Mouse (Mus musculus): ENCODE measurements at regions not wholly inside any gene's neighbourhood (a gene's known extent, or its start where the extent isn't known, plus 50 kb on each side); places are given as distances from the start of the nearest gene placed in this dataset.

DNA sequence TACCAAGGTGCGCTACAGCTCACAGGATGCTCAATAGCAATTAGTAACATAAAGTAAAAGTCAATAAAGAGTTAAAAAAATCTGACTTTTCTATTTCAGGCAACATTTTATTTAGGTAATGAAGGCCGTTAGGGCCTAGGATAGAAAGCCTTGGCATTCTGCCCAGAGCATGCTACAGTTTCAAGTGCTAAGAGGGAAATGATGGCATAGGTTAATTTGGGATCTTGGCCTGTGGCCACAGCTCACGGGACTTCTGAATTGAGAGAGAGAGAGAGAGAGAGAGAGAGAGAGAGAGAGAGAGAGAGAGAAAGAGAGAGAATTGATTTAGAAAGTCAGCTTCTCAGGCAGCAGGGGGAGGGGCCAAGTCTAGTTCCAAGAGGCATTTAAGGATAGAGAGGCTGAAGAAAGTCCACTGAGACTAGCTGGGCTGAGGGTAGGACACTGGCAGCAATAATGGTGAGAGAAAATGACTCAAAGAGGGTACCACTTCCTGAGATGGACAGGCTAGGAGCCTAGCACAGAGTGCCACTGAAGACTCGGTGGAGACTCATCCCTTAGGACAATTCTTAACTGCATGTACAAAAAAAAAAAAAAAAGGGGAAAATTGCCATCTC lies 52.6 kb upstream of the Klf14 start:
- TF ChIP-seq MAX (IDR thresholded peaks at IDR 0.05) (no peak), MYOG (IDR thresholded peaks at IDR 0.05; ENCODE audit: control insufficient read depth, extremely low read depth, insufficient read length) (no peak), MYOD1 (IDR thresholded peaks at IDR 0.05; ENCODE audit: control insufficient read depth, insufficient read length, low read depth) (no peak), USF1 (IDR thresholded peaks at IDR 0.05; ENCODE audit: low read depth) (no peak)
- Histone ChIP-seq H3K36me3 (ENCODE audit: control insufficient read depth, insufficient read depth) (no peaks in the 10 kb centered on the region), H3K4me3 (ENCODE audit: insufficient read depth, poor library complexity, severe bottlenecking) (no peak overlapping the region), H3K79me2 (ENCODE audit: control insufficient read depth, insufficient read depth) (no peaks in the 10 kb centered on the region), H3K27me3 (ENCODE audit: control insufficient read depth, insufficient read depth, insufficient read length) (peaks cover 21% of the 10 kb centered on the region), H3ac (ENCODE audit: control insufficient read depth, insufficient read length, low read depth) (no peak overlapping the region), H3K79me3 (ENCODE audit: low read depth) (no peaks in the 10 kb centered on the region)

DNA sequence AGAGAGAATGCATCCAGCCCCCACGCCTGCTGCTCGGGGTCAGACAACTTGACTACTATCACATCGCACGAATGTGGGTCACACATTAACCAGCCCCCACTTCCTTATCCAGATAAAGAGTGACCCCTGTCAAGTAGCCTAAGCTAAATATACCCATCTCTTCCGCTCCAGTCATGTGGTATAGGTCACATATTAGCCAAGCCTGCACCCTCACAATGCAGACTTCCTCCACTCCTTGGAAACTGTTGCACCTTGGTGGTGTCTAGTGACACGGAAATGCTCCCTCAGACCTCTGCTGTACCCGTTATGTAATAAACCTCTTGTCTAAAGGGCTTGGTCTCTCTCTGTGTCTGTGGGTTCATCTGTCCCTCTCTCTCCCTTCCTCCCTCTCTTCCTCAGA lies 57.7 kb upstream of the Klf14 start:
- no peak for TF ChIP-seq MYOD1 (IDR thresholded peaks at IDR 0.05; ENCODE audit: control insufficient read depth, insufficient read length, low read depth)
- TF ChIP-seq CEBPB (IDR thresholded peaks at IDR 0.05; ENCODE audit: low read depth): no peak
- no peak for TF ChIP-seq USF1 (IDR thresholded peaks at IDR 0.05; ENCODE audit: low read depth)
- no peak for TF ChIP-seq MAX (IDR thresholded peaks at IDR 0.05)
- no peak for TF ChIP-seq CTCF (IDR thresholded peaks at IDR 0.05; ENCODE audit: control insufficient read depth, insufficient read depth, insufficient read length)
- no peak overlapping the region for H3ac ChIP-seq (ENCODE audit: control insufficient read depth, insufficient read length, low read depth)
- H3K79me3 ChIP-seq (ENCODE audit: low read depth): no peaks in the 10 kb centered on the region
- no peaks in the 10 kb centered on the region for H3K79me2 ChIP-seq (ENCODE audit: control insufficient read depth, insufficient read depth)
- no peak overlapping the region for H3K4me3 ChIP-seq (ENCODE audit: insufficient read depth, poor library complexity, severe bottlenecking)
- no peaks in the 10 kb centered on the region for H3K36me3 ChIP-seq (ENCODE audit: control insufficient read depth, insufficient read depth)
- H3K27me3 ChIP-seq (ENCODE audit: control insufficient read depth, insufficient read depth, insufficient read length): peaks cover 24% of the 10 kb centered on the region

DNA sequence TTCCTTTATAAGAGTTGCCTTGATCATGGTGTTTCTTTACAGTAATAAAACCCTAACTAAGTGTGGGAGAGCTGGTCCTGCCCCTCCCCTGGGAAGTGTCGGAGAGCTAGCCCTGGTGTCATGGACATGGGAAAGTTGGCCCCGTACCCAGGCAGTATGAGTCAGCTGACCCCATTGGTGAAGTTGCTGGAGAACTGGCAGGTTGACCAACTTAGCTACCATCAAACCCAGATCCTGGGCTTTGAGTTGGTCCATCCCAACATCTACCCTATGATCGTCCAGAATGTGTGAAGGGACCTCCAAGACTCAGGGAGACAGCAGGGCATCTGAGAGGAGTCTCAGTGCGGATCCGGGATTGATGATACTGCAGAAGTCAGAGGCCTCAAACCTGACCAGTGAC lies 62.9 kb upstream of the Klf14 start:
- H3K79me2 ChIP-seq (ENCODE audit: control insufficient read depth, insufficient read depth): no peaks in the 10 kb centered on the region
- no peaks in the 10 kb centered on the region for H3K79me3 ChIP-seq (ENCODE audit: low read depth)
- H3K4me3 ChIP-seq (ENCODE audit: insufficient read depth, poor library complexity, severe bottlenecking): no peak overlapping the region
- no peak overlapping the region for H3ac ChIP-seq (ENCODE audit: control insufficient read depth, insufficient read length, low read depth)
- H3K27me3 ChIP-seq (ENCODE audit: control insufficient read depth, insufficient read depth, insufficient read length): peaks cover 13% of the 10 kb centered on the region
- no peak for TF ChIP-seq MYOD1 (IDR thresholded peaks at IDR 0.05; ENCODE audit: control insufficient read depth, insufficient read length, low read depth)
- TF ChIP-seq CTCF (IDR thresholded peaks at IDR 0.05; ENCODE audit: control insufficient read depth, insufficient read depth, insufficient read length): no peak
- TF ChIP-seq MAX (IDR thresholded peaks at IDR 0.05): no peak
- TF ChIP-seq USF1 (IDR thresholded peaks at IDR 0.05; ENCODE audit: low read depth): no peak
- TF ChIP-seq CEBPB (IDR thresholded peaks at IDR 0.05; ENCODE audit: low read depth): no peak
- no peak for TF ChIP-seq FOSL1 (IDR thresholded peaks at IDR 0.05; ENCODE audit: insufficient read depth, low read length, poor library complexity, severe bottlenecking)
- TF ChIP-seq MYOG (IDR thresholded peaks at IDR 0.05; ENCODE audit: control insufficient read depth, extremely low read depth, insufficient read length): no peak
- no peaks in the 10 kb centered on the region for H3K36me3 ChIP-seq (ENCODE audit: control insufficient read depth, insufficient read depth)

DNA sequence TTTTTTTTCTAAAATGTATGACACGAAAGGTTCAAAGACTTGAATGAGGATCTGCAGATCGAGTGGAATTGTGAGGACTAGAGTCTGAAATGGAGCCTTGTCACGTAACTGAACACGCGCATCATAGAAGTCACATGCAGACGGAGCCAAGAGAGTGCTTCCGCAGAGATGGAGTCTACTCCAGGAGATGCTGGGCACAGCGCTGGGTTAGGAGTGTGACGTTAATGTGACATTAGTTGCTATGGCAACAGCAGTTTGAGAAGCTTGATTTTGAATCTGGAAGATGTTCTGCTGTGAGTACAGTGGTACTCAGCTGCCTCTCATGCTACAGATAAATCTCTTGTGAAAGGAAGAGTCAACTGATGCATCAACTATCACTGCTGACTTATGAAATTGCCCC lies 70.9 kb upstream of the Klf14 start:
- Histone ChIP-seq H3K4me3 (ENCODE audit: insufficient read depth, poor library complexity, severe bottlenecking) (no peak overlapping the region), H3K79me2 (ENCODE audit: control insufficient read depth, insufficient read depth) (no peaks in the 10 kb centered on the region), H3K36me3 (ENCODE audit: control insufficient read depth, insufficient read depth) (no peaks in the 10 kb centered on the region), H3ac (ENCODE audit: control insufficient read depth, insufficient read length, low read depth) (no peak overlapping the region), H3K27me3 (ENCODE audit: control insufficient read depth, insufficient read depth, insufficient read length) (peaks cover 4% of the 10 kb centered on the region), H3K79me3 (ENCODE audit: low read depth) (no peaks in the 10 kb centered on the region)
- TF ChIP-seq CTCF (IDR thresholded peaks at IDR 0.05; ENCODE audit: control insufficient read depth, insufficient read depth, insufficient read length) (no peak), CEBPB (IDR thresholded peaks at IDR 0.05; ENCODE audit: low read depth) (no peak), USF1 (IDR thresholded peaks at IDR 0.05; ENCODE audit: low read depth) (no peak), MAX (IDR thresholded peaks at IDR 0.05) (no peak), FOSL1 (IDR thresholded peaks at IDR 0.05; ENCODE audit: insufficient read depth, low read length, poor library complexity, severe bottlenecking) (no peak), MYOG (IDR thresholded peaks at IDR 0.05; ENCODE audit: control insufficient read depth, extremely low read depth, insufficient read length) (no peak)

DNA sequence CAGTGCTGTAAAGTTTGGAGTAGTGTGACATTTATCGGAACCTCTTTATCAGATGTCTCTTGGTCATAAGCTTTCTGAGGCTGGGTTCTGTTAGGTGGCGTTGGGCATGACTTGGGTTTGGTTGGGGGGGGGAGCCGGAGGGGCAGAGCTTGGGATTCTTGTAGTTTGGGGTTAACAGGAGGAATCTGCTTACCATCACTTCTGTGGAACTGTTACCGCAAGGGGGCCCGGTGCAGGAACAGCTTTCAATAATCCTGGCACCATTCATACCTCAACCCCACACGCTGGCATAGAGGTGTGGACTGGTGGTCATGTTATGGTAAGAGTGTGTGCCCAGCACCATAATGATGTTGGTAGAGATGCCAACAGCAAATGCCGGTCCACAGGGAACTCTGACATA lies 72.1 kb upstream of the Klf14 start:
- Histone ChIP-seq H3K36me3 (ENCODE audit: control insufficient read depth, insufficient read depth) (no peaks in the 10 kb centered on the region), H3K79me2 (ENCODE audit: control insufficient read depth, insufficient read depth) (no peaks in the 10 kb centered on the region), H3K79me3 (ENCODE audit: low read depth) (no peaks in the 10 kb centered on the region), H3K4me3 (ENCODE audit: insufficient read depth, poor library complexity, severe bottlenecking) (no peak overlapping the region), H3ac (ENCODE audit: control insufficient read depth, insufficient read length, low read depth) (no peak overlapping the region), H3K27me3 (ENCODE audit: control insufficient read depth, insufficient read depth, insufficient read length) (peaks cover under 1% of the 10 kb centered on the region)
- TF ChIP-seq CTCF (IDR thresholded peaks at IDR 0.05; ENCODE audit: control insufficient read depth, insufficient read depth, insufficient read length): no peak
- TF ChIP-seq FOSL1 (IDR thresholded peaks at IDR 0.05; ENCODE audit: insufficient read depth, low read length, poor library complexity, severe bottlenecking): no peak
- TF ChIP-seq CEBPB (IDR thresholded peaks at IDR 0.05; ENCODE audit: low read depth): no peak
- no peak for TF ChIP-seq MAX (IDR thresholded peaks at IDR 0.05)
- TF ChIP-seq USF1 (IDR thresholded peaks at IDR 0.05; ENCODE audit: low read depth): no peak
- no peak for TF ChIP-seq MYOG (IDR thresholded peaks at IDR 0.05; ENCODE audit: control insufficient read depth, extremely low read depth, insufficient read length)
- TF ChIP-seq MYOD1 (IDR thresholded peaks at IDR 0.05; ENCODE audit: control insufficient read depth, insufficient read length, low read depth): no peak

DNA sequence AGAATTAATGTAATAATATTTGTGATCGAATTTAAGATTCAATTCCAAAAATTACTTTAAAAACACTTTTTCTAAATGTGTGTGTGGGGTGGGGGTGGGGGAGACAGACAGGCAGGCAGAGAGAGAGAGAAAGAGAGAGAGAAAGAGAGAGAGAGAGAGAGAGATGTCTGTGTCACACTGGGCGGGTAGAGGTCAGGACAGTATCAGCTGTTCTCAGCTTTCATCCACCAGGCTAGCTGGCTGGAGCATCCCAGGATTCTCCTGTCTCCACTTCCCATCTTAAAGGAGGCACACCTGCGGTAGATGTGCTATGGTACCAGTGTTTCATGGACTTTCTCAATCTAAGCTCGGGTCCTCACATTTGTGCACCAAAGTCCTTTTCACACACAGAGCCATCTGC lies 73.3 kb upstream of the Klf14 start:
- H3K27me3 ChIP-seq (ENCODE audit: control insufficient read depth, insufficient read depth, insufficient read length): no peaks in the 10 kb centered on the region

More for the DNA sequence above, 73.3 kb upstream of the Klf14 start:
- no peak for TF ChIP-seq MYOG (IDR thresholded peaks at IDR 0.05; ENCODE audit: control insufficient read depth, extremely low read depth, insufficient read length)
- TF ChIP-seq CEBPB (IDR thresholded peaks at IDR 0.05; ENCODE audit: low read depth): no peak
- TF ChIP-seq USF1 (IDR thresholded peaks at IDR 0.05; ENCODE audit: low read depth): no peak
- no peak for TF ChIP-seq FOSL1 (IDR thresholded peaks at IDR 0.05; ENCODE audit: insufficient read depth, low read length, poor library complexity, severe bottlenecking)
- TF ChIP-seq CTCF (IDR thresholded peaks at IDR 0.05; ENCODE audit: control insufficient read depth, insufficient read depth, insufficient read length): no peak
- TF ChIP-seq MYOD1 (IDR thresholded peaks at IDR 0.05; ENCODE audit: control insufficient read depth, insufficient read length, low read depth): no peak
- TF ChIP-seq MAX (IDR thresholded peaks at IDR 0.05): no peak
- H3K79me2 ChIP-seq (ENCODE audit: control insufficient read depth, insufficient read depth): no peaks in the 10 kb centered on the region
- H3ac ChIP-seq (ENCODE audit: control insufficient read depth, insufficient read length, low read depth): no peak overlapping the region
- H3K79me3 ChIP-seq (ENCODE audit: low read depth): no peaks in the 10 kb centered on the region
- H3K4me3 ChIP-seq (ENCODE audit: insufficient read depth, poor library complexity, severe bottlenecking): no peak overlapping the region
- no peaks in the 10 kb centered on the region for H3K36me3 ChIP-seq (ENCODE audit: control insufficient read depth, insufficient read depth)

Data from C2C12 (cell line).